23 mouse cellular contexts compared by ENCODE assay signal in the genomic region with DNA sequence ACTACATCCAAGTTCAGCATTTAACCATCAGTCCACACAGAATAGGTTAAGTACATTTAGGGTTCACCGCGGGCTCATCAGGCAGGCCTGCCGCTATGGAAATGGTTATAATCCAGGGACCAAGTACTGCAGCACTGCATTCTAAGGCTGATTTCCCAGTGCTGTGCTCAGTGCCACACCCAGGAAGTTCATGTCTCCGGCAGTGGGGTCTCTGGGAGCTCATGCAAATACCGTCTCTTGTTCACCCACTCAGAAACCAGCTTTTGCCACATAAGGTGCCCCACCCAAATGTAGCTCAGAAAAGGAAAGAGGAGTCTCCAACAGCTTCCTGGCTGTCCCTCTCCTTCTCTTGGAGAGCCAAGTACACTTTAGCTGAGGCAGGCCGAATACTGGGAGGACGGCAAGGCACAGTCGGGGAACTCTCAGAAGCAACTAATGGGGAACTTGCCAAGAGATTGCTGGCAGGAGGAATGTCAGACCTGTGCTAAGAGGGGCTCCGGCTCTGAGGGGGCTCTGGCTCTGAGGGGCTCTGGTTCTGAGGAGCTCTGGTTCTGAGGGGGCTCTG.
DNase-seq lines count a peak whose midpoint lies in the region; ATAC-seq and TF ChIP-seq lines count a peak whose summit lies in the region.
"Had no signal": no experiment of that assay in that cellular context is flagged by ENCODE, and none has a peak within 500 bp of the region (broad histone marks: within the 10 kb centered on the region; RNA-seq: fewer than 3 reads in every experiment).

No protein-coding gene starts in this region.

- no peak for TF ChIP-seq EP300 in heart, postnatal 0 days (IDR thresholded peaks at IDR 0.05; ENCODE audit: low read depth)
- no peak for TF ChIP-seq EP300 in heart, adult 2 months (IDR thresholded peaks at IDR 0.05; ENCODE audit: insufficient read depth, low read depth, low read length)
- TF ChIP-seq EP300 in lung, postnatal 0 days (IDR thresholded peaks at IDR 0.05) = no peak

- no peak for TF ChIP-seq CTCF in heart, postnatal 0 days (IDR thresholded peaks at IDR 0.05; ENCODE audit: low read depth)
- no peak for TF ChIP-seq CTCF in heart, adult 2 months (IDR thresholded peaks at IDR 0.05)
- TF ChIP-seq CTCF in lung, postnatal 0 days (IDR thresholded peaks at IDR 0.05) = no peak

- no peak overlapping the region for H3K4me2 ChIP-seq in heart, postnatal 0 days (ENCODE audit: low read depth, low read length)
- H3K4me2 ChIP-seq in lung, postnatal 0 days (replicated peaks; ENCODE audit: low read depth, low read length) = no peak overlapping the region
- H3K4me2 ChIP-seq: embryonic facial prominence, embryonic 15.5 days; forebrain, embryonic 13.5 days; hindbrain, embryonic 13.5 days; intestine, embryonic 15.5 days; limb, embryonic 12.5 days; midbrain, embryonic 12.5 days; neural tube, embryonic 13.5 days had no signal

- no peak overlapping the region for H3K4me3 ChIP-seq in heart, postnatal 0 days (ENCODE audit: low read depth, low read length)
- no peak overlapping the region for H3K4me3 ChIP-seq in heart, adult 2 months
- no peak overlapping the region for H3K4me3 ChIP-seq in lung, postnatal 0 days (ENCODE audit: low read depth, low read length)
- H3K4me3 ChIP-seq in limb, embryonic 10.5 days = no peak overlapping the region
- H3K4me3 ChIP-seq: embryonic facial prominence, embryonic 15.5 days; forebrain, embryonic 13.5 days; hindbrain, embryonic 13.5 days; intestine, embryonic 15.5 days; left cerebral cortex, adult 2 months; limb, embryonic 12.5 days; midbrain, embryonic 12.5 days; neural tube, embryonic 13.5 days had no signal

- H3K9ac ChIP-seq in heart, postnatal 0 days (replicated peaks; ENCODE audit: low read depth, low read length) = no peak overlapping the region
- no peak overlapping the region for H3K9ac ChIP-seq in heart, adult 2 months (ENCODE audit: low read depth, low read length)
- H3K9ac ChIP-seq in lung, postnatal 0 days (replicated peaks; ENCODE audit: low read depth) = no peak overlapping the region
- H3K9ac ChIP-seq: embryonic facial prominence, embryonic 15.5 days; forebrain, embryonic 13.5 days; hindbrain, embryonic 13.5 days; intestine, embryonic 15.5 days; limb, embryonic 12.5 days; midbrain, embryonic 12.5 days; neural tube, embryonic 13.5 days had no signal

- no peaks in the 10 kb centered on the region for H3K36me3 ChIP-seq in heart, postnatal 0 days (replicated peaks; ENCODE audit: control insufficient read depth, insufficient read depth, low read length)
- no peaks in the 10 kb centered on the region for H3K36me3 ChIP-seq in heart, adult 2 months (ENCODE audit: control insufficient read depth, insufficient read depth, low read length)
- no peaks in the 10 kb centered on the region for H3K36me3 ChIP-seq in lung, postnatal 0 days (ENCODE audit: insufficient read depth, low read length)
- H3K36me3 ChIP-seq in limb, embryonic 10.5 days = no peaks in the 10 kb centered on the region
- H3K36me3 ChIP-seq: embryonic facial prominence, embryonic 15.5 days; intestine, embryonic 15.5 days; limb, embryonic 12.5 days had no signal

- TF ChIP-seq POLR2A in heart, adult 2 months (IDR thresholded peaks at IDR 0.05; ENCODE audit: insufficient read depth, low read depth, low read length) = no peak

- H3K9me3 ChIP-seq in heart, postnatal 0 days (replicated peaks; ENCODE audit: control insufficient read depth, low read length) = no peaks in the 10 kb centered on the region
- H3K9me3 ChIP-seq in lung, postnatal 0 days (ENCODE audit: low read length) = no peaks in the 10 kb centered on the region
- no peaks in the 10 kb centered on the region for H3K9me3 ChIP-seq in limb, embryonic 10.5 days (replicated peaks)
- H3K9me3 ChIP-seq: embryonic facial prominence, embryonic 15.5 days; forebrain, embryonic 13.5 days; hindbrain, embryonic 13.5 days; intestine, embryonic 15.5 days; limb, embryonic 12.5 days; midbrain, embryonic 12.5 days; neural tube, embryonic 13.5 days had no signal

- WGBS in heart, postnatal 0 days = 41% methylated on average over 9 of the region's 9 CpGs
- 38% methylated on average over 9 of the region's 9 CpGs for WGBS in heart, adult 2 months
- WGBS in lung, postnatal 0 days = 40% methylated on average over 9 of the region's 9 CpGs
- WGBS in limb, embryonic 10.5 days = 79% methylated on average over 9 of the region's 9 CpGs

- H3K27ac ChIP-seq in heart, postnatal 0 days (ENCODE audit: low read depth) = no peak overlapping the region
- H3K27ac ChIP-seq in heart, adult 2 months = no peak overlapping the region
- H3K27ac ChIP-seq in lung, postnatal 0 days (ENCODE audit: low read length) = no peak overlapping the region
- peak overlapping the region; percentile 20; the same call in 1 of the 2 replicates for H3K27ac ChIP-seq in limb, embryonic 10.5 days
- H3K27ac ChIP-seq: embryonic facial prominence, embryonic 15.5 days; forebrain, embryonic 13.5 days; hindbrain, embryonic 13.5 days; intestine, embryonic 15.5 days; limb, embryonic 12.5 days; macrophage; midbrain, embryonic 12.5 days; neural tube, embryonic 13.5 days had no signal

- DNase-seq in heart, postnatal 0 days (ENCODE audit: low spot score) = peak; percentile 25
- DNase-seq in heart, adult 2 months = no peak
- DNase-seq in lung, postnatal 0 days (ENCODE audit: low spot score) = peak; percentile 59
- no peak for DNase-seq in lung, postnatal 25 days (ENCODE audit: low spot score)
- DNase-seq in limb, embryonic 10.5 days (ENCODE audit: low spot score) = no peak
- no peak for DNase-seq in urinary bladder, postnatal 14 days (ENCODE audit: low spot score)
- no peak for DNase-seq in spleen, postnatal 4 days (ENCODE audit: low spot score in 2 of 2)
- DNase-seq: adrenal gland, adult 8-10 months; cerebellum, adult 8-10 months; heart, postnatal 10 days; kidney, postnatal 10 days; right cerebral cortex, postnatal 14 days; thymus, postnatal 4 days had no signal

- H3K4me1 ChIP-seq in heart, postnatal 0 days (ENCODE audit: control insufficient read depth, insufficient read depth) = peaks cover 12% of the 10 kb centered on the region; the same call in 1 of the 2 replicates
- peaks cover 2% of the 10 kb centered on the region for H3K4me1 ChIP-seq in heart, adult 2 months (ENCODE audit: control insufficient read depth, insufficient read depth, low read length)
- H3K4me1 ChIP-seq in lung, postnatal 0 days (ENCODE audit: insufficient read depth, low read depth, low read length) = peaks cover 3% of the 10 kb centered on the region; the same call in 1 of the 2 replicates
- peaks cover 20% of the 10 kb centered on the region for H3K4me1 ChIP-seq in limb, embryonic 10.5 days
- H3K4me1 ChIP-seq: forebrain, embryonic 13.5 days; hindbrain, embryonic 13.5 days; midbrain, embryonic 12.5 days had no signal

- no peak for ATAC-seq in heart, postnatal 0 days (ENCODE audit: insufficient read depth, low read depth)
- peak; percentile 25 for ATAC-seq in lung, postnatal 0 days
- ATAC-seq in megakaryocyte-erythroid progenitor cell, adult 5-6 weeks (replicated peaks; ENCODE audit: low FRiP score, low TSS enrichment, poor library complexity, severe bottlenecking) = peak; percentile 16; the same call in 1 of the 2 replicates
- ATAC-seq: forebrain, embryonic 13.5 days; intestine, embryonic 15.5 days had no signal

- intact Hi-C loops in heart, adult 2 months (cut with DNase I) = no loop called here

- H3K79me2 ChIP-seq in heart, adult 2 months (replicated peaks; ENCODE audit: control insufficient read depth, insufficient read depth, low read length) = no peaks in the 10 kb centered on the region

- H3K27me3 ChIP-seq in heart, postnatal 0 days (ENCODE audit: control insufficient read depth, insufficient read depth, low read length) = no peaks in the 10 kb centered on the region
- no peaks in the 10 kb centered on the region for H3K27me3 ChIP-seq in heart, adult 2 months (ENCODE audit: control insufficient read depth, insufficient read depth, low read length)
- no peaks in the 10 kb centered on the region for H3K27me3 ChIP-seq in lung, postnatal 0 days (replicated peaks; ENCODE audit: insufficient read depth, low read length)
- H3K27me3 ChIP-seq in limb, embryonic 10.5 days (ENCODE audit: low read depth, poor library complexity, severe bottlenecking) = no peaks in the 10 kb centered on the region
- H3K27me3 ChIP-seq: embryonic facial prominence, embryonic 15.5 days; forebrain, embryonic 13.5 days; hindbrain, embryonic 13.5 days; intestine, embryonic 15.5 days; midbrain, embryonic 12.5 days; neural tube, embryonic 13.5 days had no signal

Comparison
In these comparisons a context has a peak if more than half of its experiments do, and no peak if none do; other contexts are left out.
1. DNase-seq: peak in heart, postnatal 0 days (single experiment) and lung, postnatal 0 days (single experiment); none in heart, adult 2 months (0 of 2), lung, postnatal 25 days (single experiment), limb, embryonic 10.5 days (single experiment), urinary bladder, postnatal 14 days (single experiment) and spleen, postnatal 4 days (0 of 2).